Mouse (Mus musculus) 416B (cell line): Measurements from ENCODE around the gene Fam76a.
"Not testable (repeated sequence)": the region's sequence is repeated elsewhere in the genome, so short reads cannot be mapped to it uniquely, and the experiment has no call there.

Experiments used
- DNase-seq: peaks from one replicate; pipeline ENCODE4 v3.0.0; 2011; ENCODE audit warnings: low read depth

The Fam76a gene

GRCm38 (mm10) chr4:132945261-132946046 is 23.1 kb upstream of the Fam76a start:
- DNase-seq, result peak; percentile 95

- no peak for DNase-seq
Observed at GRCm38 (mm10) chr4:132944776-132945175, 22.4 kb upstream of the Fam76a start.

- peak; percentile 79 for DNase-seq
Observed at GRCm38 (mm10) chr4:132944106-132944505, 21.7 kb upstream of the Fam76a start.

GRCm38 (mm10) chr4:132943088-132943487 is 20.7 kb upstream of the Fam76a start:
- no peak for DNase-seq

- DNase-seq, result no peak
Observed at GRCm38 (mm10) chr4:132941012-132941729, 18.8 kb upstream of the Fam76a start.

GRCm38 (mm10) chr4:132939421-132940127 is 17.2 kb upstream of the Fam76a start:
- peak; percentile 73 for DNase-seq

GRCm38 (mm10) chr4:132938181-132938941 is 16.0 kb upstream of the Fam76a start:
- DNase-seq, result peak; percentile 34

GRCm38 (mm10) chr4:132934639-132935038 is 12.3 kb upstream of the Fam76a start:
- DNase-seq, result no peak

- DNase-seq, result peak; percentile 57
Observed at GRCm38 (mm10) chr4:132932752-132933404, 10.5 kb upstream of the Fam76a start.

GRCm38 (mm10) chr4:132930784-132931183 is 8.4 kb upstream of the Fam76a start:
- DNase-seq, result peak; percentile 79

GRCm38 (mm10) chr4:132926520-132926919 is 4.2 kb upstream of the Fam76a start:
- peak; percentile 27 for DNase-seq

- peak; percentile 52 for DNase-seq
Observed at GRCm38 (mm10) chr4:132922061-132922530, 262 bp downstream of the Fam76a start.

GRCm38 (mm10) chr4:132921488-132921887 is 870 bp downstream of the Fam76a start:
- no peak for DNase-seq

GRCm38 (mm10) chr4:132920171-132920570 is 2.2 kb downstream of the Fam76a start:
- DNase-seq, result peak; percentile 25

GRCm38 (mm10) chr4:132918493-132918892 is 3.9 kb downstream of the Fam76a start:
- DNase-seq, result not testable (repeated sequence)

- no peak for DNase-seq
Observed at GRCm38 (mm10) chr4:132912156-132912555, 10.2 kb downstream of the Fam76a start.

GRCm38 (mm10) chr4:132905843-132906360 is 16.5 kb downstream of the Fam76a start:
- DNase-seq, result no peak

GRCm38 (mm10) chr4:132904765-132905309 is 17.5 kb downstream of the Fam76a start:
- no peak for DNase-seq

- DNase-seq, result peak; percentile 64
Observed at GRCm38 (mm10) chr4:132904071-132904470, 18.3 kb downstream of the Fam76a start.

GRCm38 (mm10) chr4:132898197-132898596 is 24.2 kb downstream of the Fam76a start:
- DNase-seq, result no peak

- DNase-seq, result no peak
Observed at GRCm38 (mm10) chr4:132894402-132894801, 28.0 kb downstream of the Fam76a start.
